Mouse (Mus musculus): ENCODE results near the gene Nudt22.
"Not testable (repeated sequence)": the region's sequence is repeated elsewhere in the genome, so short reads cannot be mapped to it uniquely, and the experiment has no call there.

Nudt22 gene

DNA sequence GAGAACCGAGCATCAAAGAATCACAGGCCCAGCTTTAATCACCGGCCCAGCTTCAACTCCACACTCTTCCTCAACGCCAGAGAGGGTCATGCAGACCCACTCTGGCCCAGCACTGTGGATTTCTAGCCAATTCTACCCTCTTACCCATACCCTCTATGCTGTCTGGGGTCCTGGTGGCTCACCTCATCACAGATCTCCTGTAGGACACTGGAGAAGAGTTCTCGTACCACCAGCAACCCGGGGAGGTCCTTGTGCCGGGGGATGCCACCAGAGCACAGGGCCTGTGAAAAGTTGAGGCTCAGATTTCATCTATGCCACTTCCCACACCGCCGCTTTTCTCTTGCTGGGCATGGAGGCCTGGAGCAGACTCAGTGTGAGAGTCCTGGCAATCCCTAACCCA lies 1.4 kb downstream of the Nudt22 start:
- DNase-seq, result no peak

DNA sequence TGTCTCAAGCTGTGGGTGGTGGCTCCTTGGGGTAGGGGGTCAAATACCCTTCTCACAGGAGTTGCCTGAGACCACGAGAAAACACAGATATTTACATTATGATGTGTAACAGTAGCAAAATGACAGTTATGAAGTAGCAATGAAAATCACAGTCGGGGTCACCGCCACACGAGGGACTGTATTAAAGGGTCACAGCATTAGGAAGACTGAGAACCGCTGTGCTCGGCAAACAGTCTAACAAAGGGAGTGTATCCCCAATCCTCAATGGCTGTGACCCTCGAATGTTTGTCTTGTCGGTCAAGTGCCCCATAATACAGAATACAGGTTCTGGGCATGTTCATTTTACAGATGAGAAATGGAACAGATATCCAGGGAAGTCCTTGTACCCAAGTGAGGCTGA lies 1.9 kb downstream of the Nudt22 start:
- no peak for DNase-seq

DNA sequence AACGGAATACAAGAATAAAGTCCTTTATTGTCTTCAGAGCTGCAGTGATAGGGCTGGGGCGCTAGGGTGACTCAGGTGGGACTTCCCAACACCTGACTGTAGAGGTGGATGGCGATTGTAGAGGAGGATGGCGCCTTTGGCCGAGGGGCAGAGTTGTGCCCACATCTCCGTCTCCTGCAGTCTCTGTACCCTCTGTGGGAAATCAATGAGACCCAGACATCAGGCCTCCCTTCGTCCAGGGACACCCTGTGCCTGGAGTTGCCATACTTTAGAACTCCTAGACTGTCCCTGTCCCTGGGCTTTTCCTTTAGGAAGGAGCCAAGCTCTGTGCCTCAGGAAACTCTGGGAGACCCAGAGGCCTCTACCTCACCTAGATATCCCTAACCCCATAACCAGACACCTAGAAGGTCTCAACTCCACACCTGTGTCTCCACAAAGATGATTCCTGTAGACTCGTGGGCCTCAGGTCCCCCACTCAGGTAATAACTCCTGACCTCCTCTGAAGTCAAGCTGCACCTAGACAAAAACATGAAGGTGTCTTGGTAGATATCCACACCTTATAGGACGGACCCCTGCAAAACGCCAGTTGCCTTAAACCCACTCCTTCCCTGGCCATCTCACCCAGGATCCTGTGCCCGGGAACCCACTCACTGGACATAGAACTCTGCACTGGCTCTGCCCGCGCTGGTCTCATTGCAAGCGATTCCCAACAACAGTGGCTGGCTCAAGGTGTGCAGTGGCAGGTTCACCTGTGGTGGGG lies 2.7 kb downstream of the Nudt22 start:
- DNase-seq, result no peak

DNA sequence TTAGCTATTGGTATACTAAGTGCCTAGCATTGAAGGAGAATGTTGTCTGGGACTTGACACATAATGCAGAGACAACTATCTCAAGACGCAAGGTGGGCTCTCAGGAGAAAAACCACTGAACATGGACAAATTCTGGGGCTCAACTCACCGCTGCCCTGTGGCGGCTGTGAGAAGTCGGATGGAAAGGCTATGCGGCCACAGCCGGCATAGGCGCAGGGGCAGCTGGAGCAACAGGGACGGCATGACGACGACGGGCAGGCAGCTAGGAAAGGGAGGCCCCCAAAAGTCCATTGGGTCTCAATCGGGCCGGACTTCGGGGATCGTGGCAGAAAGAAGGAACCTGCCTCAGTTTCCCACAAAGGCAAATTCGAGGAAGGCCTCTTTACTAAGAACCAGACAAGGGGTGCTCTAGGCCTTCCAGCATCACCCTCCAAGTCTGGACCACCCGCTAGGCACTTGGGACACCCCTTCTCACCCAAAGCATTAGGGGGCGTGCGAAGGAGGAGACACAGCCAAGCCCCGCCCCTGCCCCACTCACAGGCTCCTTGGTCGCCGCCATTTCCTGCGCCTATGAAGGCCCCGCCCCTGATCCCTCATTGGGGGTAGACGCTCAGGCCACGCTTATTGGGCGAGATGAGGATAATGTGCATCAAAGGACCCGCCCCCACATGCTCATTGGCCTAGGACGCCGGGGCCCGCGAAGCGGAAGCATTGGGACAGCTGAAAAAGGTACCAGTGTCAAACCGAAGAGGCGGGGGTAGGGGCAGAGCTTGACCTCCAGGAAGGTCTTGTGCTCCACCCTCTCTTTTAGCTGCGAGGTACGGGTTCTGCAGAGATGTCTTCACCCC lies 3.7 kb downstream of the Nudt22 start, which contains the start of gene Dnajc4:
Dnajc4 (minus strand) TSS at position 562 of the 848 bp plus-strand sequence.
- peak; percentile 93 for DNase-seq

DNA sequence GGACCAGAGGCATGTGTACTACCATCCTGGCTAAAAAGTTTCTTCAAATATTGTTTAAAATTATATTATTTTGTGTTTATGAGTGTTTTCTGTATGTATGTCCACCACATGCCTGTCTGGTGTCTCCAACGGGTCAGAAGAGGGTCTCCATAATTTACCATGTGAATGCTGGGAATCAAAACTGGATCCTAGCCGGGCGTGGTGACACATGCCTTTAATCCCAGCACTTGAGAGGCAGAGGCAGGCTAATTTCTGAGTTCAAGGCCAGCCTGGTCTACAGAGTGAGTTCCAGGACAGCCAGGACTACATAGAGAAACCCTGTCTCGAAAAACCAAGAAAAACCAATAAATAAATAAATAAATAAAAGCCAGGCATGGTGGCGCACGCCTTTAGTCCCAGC lies 4.8 kb downstream of the Nudt22 start:
- not testable (repeated sequence) for DNase-seq

DNA sequence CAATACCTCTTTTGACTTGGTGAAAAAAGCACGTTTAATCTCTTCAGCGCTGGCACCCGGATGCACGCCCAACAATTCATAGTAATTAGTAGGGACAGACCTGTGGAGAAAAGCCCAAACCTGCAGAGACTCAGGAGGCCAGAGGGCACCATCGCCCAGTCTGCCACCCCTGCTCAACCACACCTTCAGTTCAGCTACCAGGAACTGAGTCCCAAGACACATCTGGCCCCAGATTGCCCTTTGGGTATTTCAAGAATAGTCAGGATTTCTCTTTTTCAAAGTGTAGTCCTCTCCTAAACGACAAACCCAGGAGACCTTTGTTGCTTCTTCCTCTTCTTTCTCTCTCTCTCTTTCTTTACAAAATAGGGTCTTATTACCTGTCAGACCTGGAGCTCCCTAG lies 5.2 kb downstream of the Nudt22 start:
- no peak for DNase-seq

DNA sequence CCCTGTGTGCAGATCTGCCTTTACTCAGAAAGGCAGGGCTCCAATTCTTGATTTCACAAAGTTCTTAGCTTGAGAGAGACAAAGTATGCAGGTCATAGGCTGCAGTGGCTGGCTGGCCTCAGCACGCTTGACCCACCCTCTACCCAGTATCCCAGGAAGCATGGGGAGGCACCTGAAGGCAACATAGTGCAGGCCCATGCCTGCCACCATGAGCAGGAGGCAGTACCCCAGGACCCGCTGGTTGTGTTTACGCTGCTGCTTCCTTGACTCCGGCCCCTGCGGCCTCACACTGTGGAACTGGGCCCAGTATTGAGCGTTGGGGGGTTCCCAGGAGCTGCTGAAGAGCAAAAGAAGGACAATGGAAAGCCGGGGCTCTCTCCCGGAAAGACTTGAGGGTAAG lies 6.7 kb downstream of the Nudt22 start:
- DNase-seq, result no peak

DNA sequence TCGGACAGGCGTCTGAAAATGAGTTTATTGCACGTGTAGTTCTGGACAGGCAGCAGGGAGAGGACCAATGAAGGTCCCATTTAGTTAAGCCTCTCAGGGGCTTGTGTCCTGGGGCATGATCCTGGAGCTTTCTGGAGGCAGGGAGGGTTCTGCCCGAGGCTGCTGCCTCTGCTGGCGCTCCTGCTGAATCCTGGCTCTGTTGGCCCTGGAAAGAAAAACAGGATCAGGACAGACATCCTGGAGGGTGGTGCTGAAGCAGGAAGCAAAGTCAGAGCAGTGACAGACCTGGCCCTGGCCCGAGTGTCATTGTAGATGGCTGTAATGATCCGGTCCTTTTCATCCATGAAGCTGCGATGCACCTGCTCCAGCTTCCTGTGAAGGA lies 8.0 kb downstream of the Nudt22 start:
- no peak for DNase-seq

DNA sequence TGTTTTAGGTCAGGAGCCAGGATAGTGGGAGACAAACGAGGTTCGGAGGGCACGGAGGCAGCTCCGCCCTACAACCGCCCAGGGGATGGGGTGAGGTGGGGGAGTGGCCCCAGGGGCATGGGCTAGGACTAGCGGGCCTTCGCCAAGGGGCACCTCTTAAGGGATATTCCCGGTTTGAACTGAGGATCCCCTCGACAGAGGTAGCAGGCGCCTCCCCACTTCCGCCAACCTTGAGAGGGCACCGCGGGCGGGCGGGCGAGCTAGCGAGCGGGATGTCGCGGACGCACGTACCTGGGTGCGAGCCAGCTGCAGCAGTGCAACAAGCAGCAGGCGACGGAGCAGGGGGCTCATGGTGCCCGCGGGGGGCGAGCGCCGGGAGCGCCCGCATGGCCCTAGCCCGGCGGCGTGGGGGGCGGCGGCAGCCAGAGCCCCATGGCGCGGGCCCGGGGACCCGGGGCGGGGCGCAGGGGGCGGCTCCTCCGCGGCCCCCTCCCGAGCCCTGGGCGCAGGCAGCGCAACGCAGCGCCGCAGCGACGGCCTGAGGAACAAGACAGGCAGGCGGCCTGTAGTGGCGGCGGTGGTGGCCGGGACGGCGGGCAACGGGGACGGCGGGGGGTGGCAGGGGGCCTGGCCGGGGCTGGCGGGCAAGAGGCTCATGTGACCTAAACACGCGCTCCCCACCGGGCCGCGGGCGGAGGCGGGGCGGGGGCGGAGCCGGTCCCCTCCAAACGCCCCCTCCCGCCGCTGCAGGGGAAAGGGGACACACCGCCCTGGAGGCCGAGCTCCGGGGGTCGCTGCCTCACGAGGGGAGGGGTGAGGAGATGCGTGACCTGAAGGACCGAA lies 8.6 kb downstream of the Nudt22 start, which contains the start of gene Vegfb:
Vegfb (minus strand) TSS at position 591 of the 843 bp plus-strand sequence.
- peak; percentile 68 for DNase-seq

DNA sequence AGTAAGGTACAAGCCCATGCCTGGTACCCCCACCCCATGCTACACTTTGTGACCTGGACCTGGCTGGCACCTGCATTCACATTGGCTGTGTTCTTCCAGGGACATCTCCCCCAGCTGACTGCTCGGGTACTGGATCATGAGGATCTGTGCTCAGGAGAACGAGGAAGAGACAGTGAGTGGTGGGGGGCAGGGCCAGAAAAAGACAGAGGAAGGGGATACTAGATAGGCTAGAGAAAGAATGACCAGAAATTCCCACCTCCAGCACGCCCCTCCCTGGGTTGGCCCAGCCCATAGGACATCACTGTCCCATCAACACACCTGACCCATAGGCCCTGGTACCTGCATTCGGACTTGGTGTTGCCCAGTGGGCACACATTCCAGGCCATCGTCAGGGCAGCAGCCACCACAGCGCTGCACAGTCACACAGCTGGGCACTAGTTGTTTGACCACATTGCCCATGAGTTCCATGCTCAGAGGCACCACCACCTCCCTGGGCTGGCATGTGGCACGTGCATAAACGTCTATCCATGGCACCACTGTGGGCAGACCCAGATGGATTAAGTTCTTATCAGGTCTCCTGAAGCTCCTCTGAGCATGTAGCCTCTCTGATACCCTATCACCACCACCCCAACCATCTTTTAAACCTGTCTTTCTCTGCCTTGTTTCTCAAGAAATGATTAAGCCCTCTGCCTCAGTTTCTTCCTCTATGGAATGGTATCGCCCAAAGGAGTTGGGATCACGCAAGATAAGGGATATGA lies 9.8 kb downstream of the Nudt22 start:
- DNase-seq, result no peak

DNA sequence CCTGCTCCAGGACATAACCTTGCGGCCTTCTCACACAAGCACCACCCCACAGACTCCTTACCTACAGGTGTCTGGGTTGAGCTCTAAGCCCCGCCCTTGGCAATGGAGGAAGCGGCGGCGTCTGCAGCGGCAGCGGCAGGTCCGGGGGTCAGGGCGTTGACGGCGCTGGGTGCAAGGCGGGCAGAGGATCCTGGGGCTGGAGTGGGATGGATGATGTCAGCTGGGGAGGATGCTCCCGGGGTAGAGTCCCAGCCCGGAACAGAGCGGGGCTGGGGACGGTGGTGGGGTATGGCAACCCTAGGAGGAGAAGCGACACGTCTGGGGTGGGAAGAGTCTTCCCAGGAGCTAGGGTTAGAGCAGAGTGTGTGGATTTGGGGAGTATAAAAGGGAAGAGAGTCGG lies 10.6 kb downstream of the Nudt22 start:
- DNase-seq, result no peak

DNA sequence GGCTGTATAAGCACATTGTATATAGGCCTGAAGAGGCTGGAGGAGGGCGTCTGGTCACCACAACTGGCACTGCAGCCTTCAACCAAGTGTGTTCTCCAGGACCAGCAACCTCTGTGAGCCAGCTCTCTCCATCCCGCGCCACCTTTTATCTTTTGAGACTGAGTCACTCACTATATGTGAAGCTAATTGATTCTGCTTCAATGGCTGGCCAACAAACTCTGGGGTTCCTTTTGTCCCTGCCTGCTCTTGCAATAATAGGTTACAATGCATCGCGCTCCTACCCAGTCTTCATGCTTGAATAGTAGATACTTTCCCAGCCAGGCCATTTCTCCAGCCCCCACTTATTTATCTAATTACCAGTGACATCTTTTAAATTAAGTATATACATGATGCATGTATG lies 12.3 kb downstream of the Nudt22 start:
- DNase-seq, result no peak

DNA sequence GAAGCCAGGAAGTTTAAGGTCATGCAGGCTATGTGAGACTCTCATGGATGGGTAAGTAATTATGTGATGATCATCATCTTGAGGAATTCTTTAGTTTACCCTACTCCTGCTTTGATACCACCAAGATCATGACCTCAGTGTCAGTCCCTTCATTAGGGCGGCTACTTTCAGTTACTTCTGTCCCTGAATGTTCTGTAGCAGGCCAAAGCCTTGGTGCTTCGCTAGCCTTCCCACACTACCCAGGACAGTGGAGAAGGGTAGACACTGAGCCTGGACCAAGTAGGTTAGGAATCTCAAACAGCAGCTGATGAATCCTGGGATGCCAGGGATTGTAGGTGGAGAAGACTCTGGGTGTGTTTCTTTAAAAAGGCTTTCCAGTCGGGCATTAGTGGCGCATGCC lies 14.5 kb downstream of the Nudt22 start:
- no peak for DNase-seq

DNA sequence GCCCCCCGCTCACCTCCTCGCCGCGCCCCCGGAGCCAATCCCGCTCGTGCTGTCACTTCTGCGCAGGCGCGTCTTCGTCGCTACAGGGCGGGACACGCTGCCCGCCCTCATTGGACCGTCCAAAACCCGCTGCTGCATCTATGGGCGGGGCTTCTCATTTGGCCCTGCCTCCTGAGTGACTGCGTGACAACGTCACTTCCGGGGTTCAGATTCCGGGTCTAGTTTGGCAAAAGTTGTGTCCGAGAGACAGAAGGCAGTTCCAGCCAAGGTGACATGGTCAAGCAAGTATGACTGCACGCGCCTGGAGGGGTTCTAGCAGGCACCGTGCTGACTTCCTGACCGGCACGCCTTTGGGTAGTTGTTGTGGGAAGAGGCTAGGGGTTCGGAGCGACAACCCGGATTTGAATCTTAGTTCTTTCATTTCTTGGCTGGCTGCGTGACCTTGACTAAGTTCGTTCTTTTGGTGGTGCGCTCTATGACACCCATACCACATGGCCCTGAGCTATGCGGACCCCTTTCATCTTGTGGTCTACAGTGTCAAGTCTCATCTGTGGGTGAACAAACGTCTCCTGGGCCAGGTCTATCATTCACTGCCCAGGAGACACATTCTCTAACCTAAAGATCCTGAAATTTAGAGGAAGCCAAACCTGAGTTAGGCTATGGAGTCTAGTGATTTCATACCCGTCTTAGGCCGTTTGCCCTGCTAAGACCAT lies 15.4 kb downstream of the Nudt22 start, which contains the start of gene Fkbp2:
Fkbp2 (minus strand) TSS at position 121 of the 713 bp plus-strand sequence.
- DNase-seq, result peak; percentile 98

DNA sequence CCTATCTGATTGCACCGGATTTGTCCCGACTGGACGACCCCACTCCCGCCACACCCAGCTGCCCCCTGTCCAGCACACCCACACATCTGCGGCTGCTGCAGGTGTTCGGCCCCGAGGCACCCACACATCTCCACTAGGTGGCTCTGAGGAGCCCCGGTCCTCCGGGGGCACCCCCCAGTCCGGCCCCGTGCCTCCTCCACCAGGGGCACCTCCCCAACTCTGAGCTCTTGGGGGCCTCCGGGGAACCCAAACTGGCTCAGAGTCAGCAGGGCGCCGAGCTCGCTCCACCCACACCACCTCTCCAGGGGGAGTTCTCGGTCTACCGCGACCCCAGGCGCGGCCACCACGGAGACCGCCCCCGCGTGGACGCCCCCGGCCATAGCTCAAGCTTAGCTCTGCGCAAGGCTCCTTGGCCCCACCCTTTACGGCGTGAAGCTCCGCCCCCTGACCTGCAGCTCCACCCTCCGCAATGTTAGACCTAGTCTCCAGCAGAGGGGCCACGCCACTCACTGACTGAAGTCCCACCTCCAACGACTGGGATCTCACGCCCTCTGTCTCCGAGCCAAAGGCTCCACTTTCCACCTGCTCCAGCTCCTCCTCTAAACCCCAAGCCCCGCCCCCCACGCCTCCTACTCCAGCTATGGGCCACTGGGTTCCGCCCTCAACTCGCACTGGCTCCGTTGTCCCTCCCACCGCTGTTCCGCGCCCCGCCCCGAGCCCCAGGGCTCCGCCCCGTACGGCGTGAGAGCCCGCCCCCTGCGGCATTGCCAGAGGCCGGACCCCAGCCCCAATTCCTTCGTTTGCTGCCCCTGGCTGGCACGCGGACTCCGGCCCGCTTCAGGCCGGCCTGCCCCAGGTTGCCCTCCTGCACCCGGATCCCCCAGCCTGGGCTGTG lies 16.2 kb downstream of the Nudt22 start:
- DNase-seq, result peak; percentile 100

DNA sequence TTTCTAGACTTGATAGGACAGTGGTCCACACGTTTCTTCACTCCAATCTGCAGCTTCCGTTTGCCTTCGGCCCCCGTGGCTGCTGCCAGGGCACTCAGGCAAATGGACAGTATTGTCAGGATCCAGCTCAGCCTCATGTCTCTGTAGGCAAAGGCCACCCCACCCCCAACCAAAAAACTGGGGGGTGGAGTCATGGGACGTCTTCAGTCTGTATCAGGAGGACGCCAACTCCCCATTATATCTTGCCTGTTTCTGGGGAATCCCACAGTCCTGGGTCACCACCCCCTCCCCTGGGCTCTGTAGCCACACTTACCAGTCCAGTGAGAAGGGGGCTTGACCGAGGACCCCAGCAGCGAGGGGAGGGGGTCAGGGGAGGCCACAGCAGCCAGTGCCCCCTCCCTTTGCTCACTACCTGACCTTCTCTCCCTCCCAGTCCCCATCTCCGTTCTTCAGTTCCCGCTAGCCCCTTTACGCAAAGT lies 16.9 kb downstream of the Nudt22 start:
- DNase-seq, result no peak

DNA sequence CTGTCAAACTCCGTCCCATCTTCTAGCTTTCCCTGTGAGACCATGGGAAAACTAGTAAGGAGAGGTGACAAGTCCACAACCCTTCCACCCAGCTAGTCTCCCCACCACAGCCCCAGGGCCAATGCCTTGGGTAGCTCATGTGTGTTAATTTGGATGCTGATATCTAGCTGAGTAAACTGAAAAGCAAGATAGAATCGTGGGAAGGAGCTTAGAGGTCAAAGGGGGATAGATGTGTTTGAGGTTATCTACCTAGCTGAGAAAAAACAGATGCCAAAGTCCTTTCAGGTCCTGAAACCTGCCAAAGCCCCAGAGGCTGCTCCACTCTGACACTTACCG lies 17.3 kb downstream of the Nudt22 start:
- DNase-seq, result no peak

DNA sequence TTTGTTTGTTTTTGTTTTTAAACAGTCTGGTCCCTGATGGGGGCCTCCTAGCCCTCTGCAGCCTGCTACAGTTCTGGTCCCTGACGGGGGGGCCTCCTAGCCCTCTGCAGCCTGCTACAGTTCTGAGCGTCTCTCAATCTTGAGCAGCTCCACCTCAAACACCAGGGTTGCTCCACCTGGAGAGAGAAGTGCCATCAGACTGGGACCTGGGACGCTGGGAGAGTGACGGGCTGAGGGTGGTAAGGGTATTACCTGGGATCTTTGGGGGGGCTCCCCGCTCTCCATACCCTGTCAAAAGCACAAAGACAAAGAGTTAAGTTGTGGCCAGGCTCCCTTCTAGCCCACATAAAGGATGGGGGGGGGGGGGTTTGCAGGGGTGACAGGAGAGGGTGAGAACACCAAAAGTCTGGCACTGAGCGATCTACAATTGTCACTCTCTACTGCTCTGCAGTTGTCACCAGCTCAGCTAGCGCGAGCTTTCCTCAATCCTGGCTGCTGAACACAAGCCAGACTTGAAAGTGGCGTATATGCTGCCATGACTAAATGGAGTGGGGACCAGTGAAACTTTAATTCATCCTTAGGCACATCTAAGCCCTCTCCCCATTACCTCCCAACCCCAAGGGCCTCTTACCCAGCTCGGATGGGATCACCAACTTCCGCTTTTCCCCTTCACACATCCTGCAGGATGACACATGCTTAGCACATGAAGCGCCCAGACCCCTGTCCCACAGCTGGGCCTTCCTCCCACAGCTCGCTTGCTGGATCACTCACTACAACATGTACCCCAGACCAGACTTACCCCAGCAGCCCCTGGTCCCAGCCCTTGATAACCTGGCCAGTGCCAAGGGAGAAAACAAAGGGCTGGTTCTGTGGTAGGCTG lies 17.9 kb downstream of the Nudt22 start:
- no peak for DNase-seq
